Mouse (Mus musculus): ENCODE data around the gene Glce.

GRCm38 (mm10) chr9:62008360-62008759 is 114.1 kb downstream of the Glce start:
- TF ChIP-seq GATA1 (IDR thresholded peaks at IDR 0.05; ENCODE audit: low read length) = no peak
- no peak for TF ChIP-seq TAL1 (IDR thresholded peaks at IDR 0.05; ENCODE audit: low read length)

Measured in erythroblast, embryonic 14.5 days (primary cell).